Mouse (Mus musculus): ENCODE data around the gene Smok2a.
"Not testable (repeated sequence)": the region's sequence is repeated elsewhere in the genome, so short reads cannot be mapped to it uniquely, and the experiment has no call there.

The Smok2a gene

DNA sequence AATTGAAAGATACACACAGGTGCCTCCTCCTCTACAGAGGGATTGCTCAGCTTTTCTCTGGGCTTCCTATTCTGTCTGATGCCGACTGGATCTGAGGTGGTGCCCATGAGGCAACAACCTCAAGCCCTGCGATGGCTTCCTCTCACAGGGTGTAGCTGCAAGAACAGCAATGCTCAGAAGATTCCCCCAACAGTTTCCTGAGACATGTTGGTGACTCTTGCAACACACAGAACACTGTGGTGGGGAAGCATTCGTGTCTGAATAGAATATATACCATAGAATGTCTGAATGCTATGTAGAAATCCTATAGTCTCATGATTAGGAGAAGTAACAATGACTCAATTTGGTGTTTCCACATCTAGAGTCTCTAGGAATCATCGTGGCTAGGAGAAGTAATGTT is 6.8 kb upstream of the Smok2a start:
- no peak for DNase-seq (ENCODE audit: low spot score)

GRCm38 (mm10) chr17:13215595-13215994 is 5.4 kb upstream of the Smok2a start:
- DNase-seq (ENCODE audit: low spot score), result no peak

GRCm38 (mm10) chr17:13221921-13222320 is 933 bp downstream of the Smok2a start:
- DNase-seq (ENCODE audit: low spot score), result not testable (repeated sequence)

DNA sequence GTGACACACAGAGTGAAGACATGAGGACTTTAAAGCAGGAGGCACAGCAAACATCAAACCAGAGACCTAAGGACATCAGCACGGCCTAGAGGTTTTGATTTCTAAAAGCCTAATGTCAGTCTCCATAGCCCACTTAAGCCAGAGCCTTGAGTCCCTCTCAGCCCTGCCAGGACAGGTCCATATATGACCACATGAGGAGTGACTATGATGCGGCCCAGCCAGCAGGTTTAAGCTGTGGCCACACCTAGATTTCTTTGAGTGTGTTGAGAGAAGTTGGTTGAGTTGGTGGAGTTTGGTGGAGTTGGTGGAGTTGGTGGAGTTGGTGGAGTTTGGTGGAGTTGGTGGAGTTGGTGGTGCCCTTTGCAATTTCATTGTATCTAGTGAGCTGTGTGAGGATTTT is 9.0 kb downstream of the Smok2a start, which contains the start of gene Smok2b:
Gene Smok2b (plus strand): TSS at position 301 of the 400 bp plus-strand sequence.
- DNase-seq (ENCODE audit: low spot score), result not testable (repeated sequence)

DNA sequence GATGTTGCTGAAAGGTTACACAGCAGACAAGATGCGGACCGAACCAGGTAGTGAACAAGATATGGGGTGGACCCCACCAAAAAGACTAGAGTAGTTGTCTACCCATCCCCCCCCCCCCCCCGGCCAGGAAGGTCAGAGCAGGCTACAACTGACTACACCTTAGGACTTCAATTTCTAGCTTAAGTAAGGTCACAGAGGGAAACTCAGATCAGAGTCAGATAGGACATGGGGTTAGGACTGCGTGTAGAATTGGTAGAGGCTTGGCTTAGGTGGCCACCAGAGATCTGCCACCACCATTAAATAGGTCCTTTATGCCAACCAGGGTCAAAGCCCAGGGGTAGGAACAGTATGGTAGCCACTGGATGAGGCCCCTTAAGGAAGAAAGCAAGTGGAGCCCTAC is 18.5 kb downstream of the Smok2a start:
- DNase-seq (ENCODE audit: low spot score), result not testable (repeated sequence)

DNA sequence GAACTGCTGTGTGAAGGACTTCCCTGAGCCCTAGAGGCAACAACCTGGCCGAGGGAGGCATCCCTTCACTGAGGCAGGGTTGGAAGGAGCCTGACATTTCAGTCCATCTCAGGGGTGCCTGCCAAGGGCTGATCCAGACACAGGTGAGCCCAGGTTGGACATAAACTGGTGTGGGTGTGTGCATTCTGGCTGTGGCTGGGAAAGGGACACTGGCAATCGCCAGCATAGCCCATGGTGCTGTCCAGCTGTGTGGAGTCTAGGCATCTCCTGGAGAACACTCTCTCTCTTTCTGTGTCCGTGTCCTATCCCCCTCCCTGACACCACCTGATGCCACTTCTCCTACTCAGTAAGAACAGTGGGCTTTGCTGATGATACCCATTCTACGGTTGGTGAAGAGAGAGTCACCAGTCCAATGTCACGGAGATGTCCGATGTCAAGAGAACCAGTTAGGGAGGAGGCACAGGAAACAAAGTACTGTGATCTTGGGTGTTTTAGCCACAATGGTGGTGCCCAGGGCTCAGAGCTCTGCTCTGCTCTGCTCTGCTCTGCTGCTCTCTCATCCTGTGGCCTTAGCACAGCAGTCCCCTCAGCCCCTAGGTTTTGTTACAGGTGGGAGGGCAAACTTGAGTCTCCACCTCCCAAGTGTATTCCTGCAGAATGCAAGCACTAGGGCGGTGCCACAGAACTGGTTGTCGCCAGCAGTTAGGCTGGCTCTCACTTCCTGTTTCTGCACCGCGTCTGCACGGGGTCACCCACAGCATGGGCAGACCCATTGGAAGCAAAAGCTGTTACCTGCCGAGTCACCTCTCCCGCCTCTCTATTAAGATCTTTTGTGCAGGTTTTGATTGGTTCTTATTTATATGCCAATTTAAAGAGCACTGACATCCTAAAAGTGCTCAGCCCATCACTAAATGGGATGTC is 20.1 kb downstream of the Smok2a start:
- not testable (repeated sequence) for DNase-seq (ENCODE audit: low spot score)

GRCm38 (mm10) chr17:13254786-13255185 is 33.8 kb downstream of the Smok2a start:
- not testable (repeated sequence) for DNase-seq (ENCODE audit: low spot score)

All from adipocyte (in vitro differentiated cells).